Mouse (Mus musculus): ENCODE measurements around the gene Tlx1.

GRCm38 (mm10) chr19:45110681-45111080 is 39.8 kb upstream of the Tlx1 start:
- no peak for TF ChIP-seq CTCF (IDR thresholded peaks at IDR 0.05; ENCODE audit: control insufficient read depth, insufficient read depth, low read length)
- TF ChIP-seq POLR2A (IDR thresholded peaks at IDR 0.05; ENCODE audit: borderline replicate concordance, control insufficient read depth, low read depth, low read length) = no peak
